Mouse (Mus musculus) bone marrow, adult 2 months (tissue): ENCODE results near the gene Pepd. TPM values are rescaled to one million over a fixed set of nuclear protein-coding genes. Genes with fewer than 3 reads are reported as not detected.

Experiments used
- H3K27ac ChIP-seq: fragments of 200-500 bp; 2 replicates; pipeline ENCODE4 v1.5.1; 2012; ENCODE audit warnings: low read depth, mild to moderate bottlenecking, control low read depth, inconsistent platforms, low read length; ENCODE audit not compliant: control insufficient read depth, poor library complexity, insufficient read depth
- H3K4me1 ChIP-seq: fragments of 200-500 bp; 2 replicates; pipeline ENCODE4 v1.6.1; 2011; ENCODE audit warnings: low read length; ENCODE audit not compliant: control insufficient read depth, insufficient read depth
- H3K4me3 ChIP-seq: fragments of 200-500 bp; replicated peaks from 2 replicates; pipeline ENCODE3; 2011; ENCODE audit warnings: mild to moderate bottlenecking, low read depth, low read length, control low read depth; ENCODE audit not compliant: control insufficient read depth
- CTCF ChIP-seq: fragments of 200-500 bp; IDR thresholded peaks from 2 replicates; pipeline ENCODE4 v1.5.1; 2011; ENCODE audit warnings: low read length, control low read depth; ENCODE audit not compliant: control insufficient read depth, insufficient read depth
- POLR2A ChIP-seq: fragments of 200-500 bp; IDR thresholded peaks from 2 replicates; pipeline ENCODE4 v1.6.1; 2011; ENCODE audit warnings: low read depth, mild to moderate bottlenecking, control low read depth, low read length, borderline replicate concordance; ENCODE audit not compliant: control insufficient read depth
- WGBS: fragments of 180-500 bp; shearing (Covaris S2); methylation state at CpG from one replicate; pipeline ENCODE4 v1.1.7; 2018; 5-methylcytosine and 5-hydroxymethylcytosine counted together
- polyA plus RNA-seq: library from polyadenylated mRNA; stranded (reverse); fragments of >200 nt; gene quantifications from 2 replicates; pipeline ENCODE4 v1.2.4, GENCODE M21; 2011; ENCODE audit warnings: low replicate concordance; ENCODE audit not compliant: missing spikeins, insufficient read depth, insufficient read length

Gene Pepd
- polyA plus RNA-seq, 1 experiment: 16.1 TPM

DNA sequence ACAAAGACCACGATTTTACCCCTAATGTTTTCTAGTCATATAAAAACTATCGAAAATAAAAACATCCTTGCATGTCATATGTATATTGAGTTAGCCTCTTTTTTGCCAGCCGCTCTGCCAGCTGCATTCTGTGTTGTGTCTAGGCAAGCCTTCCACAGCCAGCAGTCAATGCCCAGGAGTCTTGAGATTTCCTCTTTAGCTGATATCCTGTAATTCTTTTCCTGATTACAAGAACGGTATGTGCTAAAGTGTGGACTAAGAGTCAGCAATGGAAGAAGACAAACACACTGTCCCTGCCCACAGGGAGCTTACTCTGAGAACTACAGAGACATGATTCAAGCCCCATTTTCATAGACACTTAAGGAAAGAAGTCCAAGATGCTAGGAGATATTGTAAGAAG is 145.4 kb downstream of the Pepd start:
- no peak overlapping the region for H3K27ac ChIP-seq
- TF ChIP-seq POLR2A (no peak), CTCF (no peak)
- H3K4me1 ChIP-seq: no peaks in the 10 kb centered on the region; the same call in 1 of the 2 replicates
- WGBS: 47% methylated on average over 4 of the region's 4 CpGs
- H3K4me3 ChIP-seq: no peak overlapping the region

DNA sequence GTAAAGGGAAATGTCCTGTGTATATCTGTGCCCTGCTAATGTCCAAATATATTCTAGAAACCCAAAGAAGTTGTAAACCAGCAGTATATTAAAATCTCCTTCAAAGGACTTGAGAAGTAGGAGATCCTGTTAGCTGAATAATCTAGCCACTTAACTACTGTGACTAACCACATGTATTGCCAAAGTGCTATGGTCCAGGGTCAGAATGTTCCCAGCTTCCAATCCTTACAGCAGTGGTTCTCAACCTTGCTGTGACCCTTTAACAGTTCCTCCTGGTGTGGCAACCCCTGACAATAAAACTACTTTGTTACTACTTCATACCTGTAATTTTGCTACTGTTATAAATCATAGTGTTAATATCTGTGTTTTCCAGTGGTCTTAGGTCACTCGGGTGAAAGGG is 146.2 kb downstream of the Pepd start:
- Histone ChIP-seq H3K4me3 (no peak overlapping the region), H3K27ac (no peak overlapping the region), H3K4me1 (no peaks in the 10 kb centered on the region; the same call in 1 of the 2 replicates)
- WGBS: 78% methylated on average over 1 of the region's 1 CpGs
- TF ChIP-seq POLR2A (no peak), CTCF (no peak)

GRCm38 (mm10) chr7:35059467-35059866 is 147.3 kb downstream of the Pepd start:
- Histone ChIP-seq H3K27ac (no peak overlapping the region), H3K4me3 (no peak overlapping the region), H3K4me1 (no peaks in the 10 kb centered on the region; the same call in none of the 2 replicates)
- TF ChIP-seq CTCF (no peak), POLR2A (no peak)
- 75% methylated on average over 5 of the region's 5 CpGs for WGBS

GRCm38 (mm10) chr7:35064286-35065258 is 152.4 kb downstream of the Pepd start:
- Histone ChIP-seq H3K27ac (peak overlapping the region; percentile 62), H3K4me3 (no peak overlapping the region), H3K4me1 (no peaks in the 10 kb centered on the region; the same call in none of the 2 replicates)
- TF ChIP-seq POLR2A: no peak
- no peak for TF ChIP-seq CTCF
- 46% methylated on average over 14 of the region's 14 CpGs for WGBS

GRCm38 (mm10) chr7:35065958-35066357 is 153.8 kb downstream of the Pepd start:
- H3K4me1 ChIP-seq: no peaks in the 10 kb centered on the region; the same call in none of the 2 replicates
- WGBS: 73% methylated on average over 3 of the region's 3 CpGs
- H3K27ac ChIP-seq: no peak overlapping the region

GRCm38 (mm10) chr7:35066640-35067212 is 154.5 kb downstream of the Pepd start:
- no peak overlapping the region for H3K4me3 ChIP-seq
- H3K4me1 ChIP-seq: no peaks in the 10 kb centered on the region; the same call in none of the 2 replicates
- 79% methylated on average over 8 of the region's 8 CpGs for WGBS
- H3K27ac ChIP-seq: no peak overlapping the region
- TF ChIP-seq POLR2A (no peak), CTCF (no peak)

More at GRCm38 (mm10) chr7:35065958-35066357, 153.8 kb downstream of the Pepd start:
- TF ChIP-seq CTCF: no peak
- TF ChIP-seq POLR2A: no peak
- H3K4me3 ChIP-seq: no peak overlapping the region

DNA sequence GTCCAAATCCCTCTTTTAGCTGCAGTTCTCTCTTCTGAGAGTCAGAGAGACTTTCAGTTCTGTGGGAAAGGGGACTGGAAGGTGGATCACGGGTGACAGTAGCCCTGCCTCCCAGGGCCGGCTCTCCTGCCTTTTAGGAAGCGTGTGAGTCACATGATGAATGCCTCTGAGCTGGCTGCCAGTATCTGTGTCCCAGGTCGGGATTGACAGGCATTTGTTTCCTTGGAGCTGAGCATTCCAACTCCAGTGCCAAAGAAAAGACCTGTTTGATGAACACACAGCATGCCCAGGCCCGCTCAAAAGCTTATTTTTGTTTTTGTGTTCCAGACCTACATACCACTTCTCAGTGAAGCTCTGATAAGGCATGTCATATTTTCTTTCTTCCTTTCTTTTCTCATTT is 164.5 kb downstream of the Pepd start:
- H3K4me1 ChIP-seq: no peaks in the 10 kb centered on the region; the same call in 1 of the 2 replicates
- no peak overlapping the region for H3K27ac ChIP-seq
- no peak for TF ChIP-seq POLR2A
- TF ChIP-seq CTCF: no peak
- no peak overlapping the region for H3K4me3 ChIP-seq
- 67% methylated on average over 5 of the region's 5 CpGs for WGBS

DNA sequence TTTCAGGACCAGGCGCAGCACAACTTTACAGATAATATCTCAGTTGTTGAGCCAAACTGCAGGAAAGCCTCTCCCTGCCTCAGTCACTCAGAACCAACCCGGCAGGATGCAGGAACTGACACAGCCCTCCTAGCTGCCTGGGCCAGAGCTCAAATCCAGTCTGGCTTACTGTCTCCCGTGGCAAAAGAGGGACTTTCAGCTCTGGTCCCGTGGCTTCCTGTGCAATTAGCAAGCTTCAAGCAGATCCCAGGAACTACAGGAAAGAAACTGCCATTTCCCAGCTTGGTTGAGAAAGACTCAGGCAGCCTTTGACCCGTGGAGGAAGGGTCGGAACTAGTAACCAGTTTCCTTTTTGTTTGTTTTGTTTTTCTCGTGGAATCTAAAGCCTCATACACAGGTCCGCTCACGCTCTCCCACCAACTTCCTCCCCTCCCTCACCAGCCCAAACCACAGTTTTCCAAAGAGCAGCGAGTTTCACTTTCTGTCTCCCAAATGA is 168.7 kb downstream of the Pepd start:
- WGBS: 6% methylated on average over 10 of the region's 10 CpGs
- H3K4me1 ChIP-seq: no peaks in the 10 kb centered on the region; the same call in 1 of the 2 replicates
- TF ChIP-seq POLR2A (no peak), CTCF (no peak)
- peak overlapping the region; percentile 14 for H3K4me3 ChIP-seq
- peak overlapping the region; percentile 6; the same call in 1 of the 2 replicates for H3K27ac ChIP-seq
